Mouse (Mus musculus): ENCODE measurements around the gene Csnk1g1. TPM values are rescaled to one million over a fixed set of nuclear protein-coding genes. Genes with fewer than 3 reads are reported as not detected.

The Csnk1g1 gene
- polyA plus RNA-seq (2012; rRNA removed): 0.61 and 1.1 TPM in 2 replicates

GRCm38 (mm10) chr9:65908394-65909300, at the start of gene Csnk1g1, which contains the start of gene Trip4:
Gene Csnk1g1, plus strand, starts transcription at chr9:65908924.
Gene Trip4, minus strand, starts transcription at chr9:65908794.

GRCm38 (mm10) chr9:65890143-65890628, 18.5 kb upstream of the Csnk1g1 start, which contains the start of gene Pclaf:
Gene Pclaf, plus strand, starts transcription at chr9:65890237.

GRCm38 (mm10) chr9:66059583-66060307, 151.0 kb downstream of the Csnk1g1 start, which contains the start of gene Ppib:
Gene Ppib, plus strand, starts transcription at chr9:66060222.

GRCm38 (mm10) chr9:66069583-66069982, 160.9 kb downstream of the Csnk1g1 start, which contains the start of gene Snx22:
Gene Snx22, minus strand, starts transcription at chr9:66069719.

Other genes with a start within 250 kb of the Csnk1g1 start
- gene Oaz2, start 240.9 kb upstream of the Csnk1g1 start, polyA plus RNA-seq (2012; rRNA removed): 37.9 and 72.6 TPM in 2 replicates
- gene Zfp609, start 81.4 kb upstream of the Csnk1g1 start, polyA plus RNA-seq (2012; rRNA removed): 3.8 and 5.7 TPM in 2 replicates
- gene Pclaf, start 18.7 kb upstream of the Csnk1g1 start, polyA plus RNA-seq (2012; rRNA removed): 0.37 and 0.51 TPM in 2 replicates
- 1.7 and 1.8 TPM in 2 replicates for gene Trip4, start 130 bp upstream of the Csnk1g1 start, polyA plus RNA-seq (2012; rRNA removed)
- 108 and 111 TPM in 2 replicates for gene Ppib, start 151.3 kb downstream of the Csnk1g1 start, polyA plus RNA-seq (2012; rRNA removed)
- gene Snx22, start 160.8 kb downstream of the Csnk1g1 start, polyA plus RNA-seq (2012; rRNA removed): 1.9 and 2.2 TPM in 2 replicates
- gene Snx1, start 217.7 kb downstream of the Csnk1g1 start, polyA plus RNA-seq (2012; rRNA removed): 18.4 and 22.6 TPM in 2 replicates
- 4.1 and 4.3 TPM in 2 replicates for gene Ciao2a, start 217.7 kb downstream of the Csnk1g1 start, polyA plus RNA-seq (2012; rRNA removed)
- gene Dapk2, start 249.3 kb downstream of the Csnk1g1 start, polyA plus RNA-seq (2012; rRNA removed): 3.1 and 3.3 TPM in 2 replicates

Measured in stomach, adult 2 months (tissue).